Mouse (Mus musculus): Measurements from ENCODE around the gene Cybc1. TPM values are rescaled to one million over a fixed set of nuclear protein-coding genes. Genes with fewer than 3 reads are reported as not detected.

The Cybc1 gene
- polyA plus RNA-seq, 1 experiment: 22.3 TPM

DNA sequence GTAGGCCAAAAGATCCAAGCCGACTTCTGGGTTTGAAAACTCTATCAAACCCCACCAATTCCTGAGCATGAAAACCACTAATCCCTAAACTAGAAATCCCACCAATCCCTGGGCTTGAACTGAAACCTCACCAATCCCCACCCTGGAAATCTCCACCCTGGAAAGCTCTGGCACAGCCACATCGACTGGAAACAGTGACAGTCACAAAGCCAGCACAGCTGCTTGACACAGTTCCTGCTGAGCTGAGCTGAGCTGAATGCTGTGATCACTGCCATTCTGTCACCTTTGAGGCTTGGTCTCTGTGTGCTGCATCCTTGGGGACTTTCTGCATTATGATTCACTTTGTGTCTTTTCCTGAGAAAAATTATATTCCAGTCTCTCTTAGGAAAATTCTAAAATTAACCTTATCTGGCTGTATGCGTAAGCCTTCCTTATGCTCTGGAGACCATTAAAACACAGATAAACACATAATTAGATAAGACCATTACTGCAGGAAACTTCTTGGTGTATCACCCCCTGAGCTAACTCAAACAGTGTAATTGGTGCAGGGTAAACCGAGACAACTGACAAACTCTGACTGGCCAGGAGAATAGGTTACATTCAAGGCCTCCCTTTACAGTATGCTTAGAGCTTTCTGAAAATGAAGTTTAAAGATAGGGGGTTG lies 2.6 kb upstream of the Cybc1 start:
- no peaks in the 10 kb centered on the region for H3K27me3 ChIP-seq (ENCODE audit: control insufficient read depth, insufficient read depth, insufficient read length)
- H3ac ChIP-seq (ENCODE audit: control insufficient read depth, insufficient read length): no peak overlapping the region
- peak in 1 of 3 experiments; percentile 62 for TF ChIP-seq MYOG (IDR thresholded peaks at IDR 0.05; ENCODE audit: control insufficient read depth in 1 of 3, insufficient read depth in 1 of 3, insufficient read length in 2 of 3, low read depth in 2 of 3)
- TF ChIP-seq MYOD1 (IDR thresholded peaks at IDR 0.05; ENCODE audit: control insufficient read depth in 1 of 3, insufficient read length in 2 of 3, low read depth in 2 of 3): peak in 1 of 3 experiments; percentile 54
- TF ChIP-seq POLR2A (IDR thresholded peaks at IDR 0.05; ENCODE audit: insufficient read length, low read depth): no peak
- no peaks in the 10 kb centered on the region for H3K36me3 ChIP-seq (ENCODE audit: control insufficient read depth, insufficient read depth)
- no peaks in the 10 kb centered on the region for H3K79me2 ChIP-seq (ENCODE audit: control insufficient read depth, insufficient read depth)
- no peak overlapping the region for H3K4me3 ChIP-seq
- no peak overlapping the region for H3K4me2 ChIP-seq (ENCODE audit: low read depth)

GRCm38 (mm10) chr11:121231191-121231590 lies 2.1 kb upstream of the Cybc1 start:
- Histone ChIP-seq H3K36me3 (ENCODE audit: control insufficient read depth, insufficient read depth) (no peaks in the 10 kb centered on the region), H3ac (ENCODE audit: control insufficient read depth, insufficient read length) (no peak overlapping the region), H3K27me3 (ENCODE audit: control insufficient read depth, insufficient read depth, insufficient read length) (no peaks in the 10 kb centered on the region), H3K79me2 (ENCODE audit: control insufficient read depth, insufficient read depth) (no peaks in the 10 kb centered on the region), H3K4me2 (ENCODE audit: low read depth) (no peak overlapping the region), H3K4me3 (no peak overlapping the region)
- TF ChIP-seq CEBPB (IDR thresholded peaks at IDR 0.05; ENCODE audit: insufficient read depth, poor library complexity, severe bottlenecking): no peak
- TF ChIP-seq MAX (IDR thresholded peaks at IDR 0.05; ENCODE audit: low read depth): no peak

DNA sequence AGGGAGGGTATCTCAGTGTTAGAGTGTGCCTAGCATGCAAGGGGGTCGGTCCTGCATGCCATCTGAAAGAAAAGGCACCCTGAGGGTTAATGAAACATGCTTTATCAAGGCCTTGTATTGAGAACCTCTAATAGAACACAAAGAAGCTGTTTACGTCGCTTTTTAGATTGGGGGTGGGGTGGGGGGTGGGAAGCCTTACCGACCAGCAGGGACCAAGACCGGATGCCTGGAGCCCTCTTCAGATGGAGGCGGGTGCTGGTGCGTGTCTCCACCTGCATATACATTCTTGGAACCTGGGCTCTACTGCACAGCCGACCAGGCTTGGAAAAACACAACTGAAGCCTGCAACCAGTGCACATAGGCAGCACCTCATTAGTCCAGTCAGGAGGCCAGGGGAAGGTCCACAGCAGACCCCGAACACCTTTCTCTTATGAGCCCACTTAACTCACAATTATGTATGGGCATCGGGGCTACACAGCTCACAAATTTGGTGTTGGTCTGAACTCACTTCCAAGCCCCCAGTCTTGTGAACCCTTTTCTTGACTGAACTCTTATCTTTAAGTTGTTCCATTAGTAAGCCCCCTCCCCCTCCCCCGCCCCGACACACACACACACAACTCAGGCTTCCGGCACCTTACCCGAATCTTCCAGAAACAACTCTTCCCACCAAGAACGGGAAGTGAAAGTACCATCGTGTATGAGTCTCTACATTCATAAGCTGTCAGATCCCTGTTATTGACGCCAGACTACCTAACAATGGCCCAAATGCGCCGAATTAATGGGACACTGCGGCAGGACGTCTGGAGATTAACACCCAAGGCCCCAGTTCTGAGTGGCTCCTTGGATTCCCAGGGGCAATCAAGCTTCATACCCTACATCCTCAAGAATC lies 749 bp downstream of the Cybc1 start:
- Histone ChIP-seq H3K79me2 (ENCODE audit: control insufficient read depth, insufficient read depth) (no peaks in the 10 kb centered on the region), H3K4me2 (ENCODE audit: low read depth) (peak overlapping the region; percentile 99), H3ac (ENCODE audit: control insufficient read depth, insufficient read length) (peak overlapping the region; percentile 33), H3K4me3 (peak overlapping the region; percentile 63), H3K27me3 (ENCODE audit: control insufficient read depth, insufficient read depth, insufficient read length) (no peaks in the 10 kb centered on the region), H3K36me3 (ENCODE audit: control insufficient read depth, insufficient read depth) (peaks cover 19% of the 10 kb centered on the region)
- no peak for TF ChIP-seq SRF (IDR thresholded peaks at IDR 0.05; ENCODE audit: control insufficient read depth, insufficient read length, low read depth)
- TF ChIP-seq MYOD1 (IDR thresholded peaks at IDR 0.05; ENCODE audit: control insufficient read depth in 1 of 3, insufficient read length in 2 of 3, low read depth in 2 of 3): no peak
- no peak for TF ChIP-seq E2F4 (IDR thresholded peaks at IDR 0.05; ENCODE audit: insufficient read depth)
- TF ChIP-seq REST (IDR thresholded peaks at IDR 0.05; ENCODE audit: insufficient read depth, insufficient read length): no peak
- no peak for TF ChIP-seq CEBPB (IDR thresholded peaks at IDR 0.05; ENCODE audit: insufficient read depth, poor library complexity, severe bottlenecking)
- TF ChIP-seq MYOG (IDR thresholded peaks at IDR 0.05; ENCODE audit: control insufficient read depth in 1 of 3, insufficient read depth in 1 of 3, insufficient read length in 2 of 3, low read depth in 2 of 3): no peak
- TF ChIP-seq MAX (IDR thresholded peaks at IDR 0.05; ENCODE audit: low read depth): no peak
- no peak for TF ChIP-seq POLR2AphosphoS2 (IDR thresholded peaks at IDR 0.05; ENCODE audit: insufficient read length, low read depth)
- TF ChIP-seq TCF3 (IDR thresholded peaks at IDR 0.05; ENCODE audit: insufficient read length, low read depth): no peak
- no peak for TF ChIP-seq POLR2A (IDR thresholded peaks at IDR 0.05; ENCODE audit: insufficient read length, low read depth)
- TF ChIP-seq USF1 (IDR thresholded peaks at IDR 0.05; ENCODE audit: low read depth): no peak
- no peak for TF ChIP-seq TCF12 (IDR thresholded peaks at IDR 0.05; ENCODE audit: insufficient read depth, poor library complexity, severe bottlenecking)

DNA sequence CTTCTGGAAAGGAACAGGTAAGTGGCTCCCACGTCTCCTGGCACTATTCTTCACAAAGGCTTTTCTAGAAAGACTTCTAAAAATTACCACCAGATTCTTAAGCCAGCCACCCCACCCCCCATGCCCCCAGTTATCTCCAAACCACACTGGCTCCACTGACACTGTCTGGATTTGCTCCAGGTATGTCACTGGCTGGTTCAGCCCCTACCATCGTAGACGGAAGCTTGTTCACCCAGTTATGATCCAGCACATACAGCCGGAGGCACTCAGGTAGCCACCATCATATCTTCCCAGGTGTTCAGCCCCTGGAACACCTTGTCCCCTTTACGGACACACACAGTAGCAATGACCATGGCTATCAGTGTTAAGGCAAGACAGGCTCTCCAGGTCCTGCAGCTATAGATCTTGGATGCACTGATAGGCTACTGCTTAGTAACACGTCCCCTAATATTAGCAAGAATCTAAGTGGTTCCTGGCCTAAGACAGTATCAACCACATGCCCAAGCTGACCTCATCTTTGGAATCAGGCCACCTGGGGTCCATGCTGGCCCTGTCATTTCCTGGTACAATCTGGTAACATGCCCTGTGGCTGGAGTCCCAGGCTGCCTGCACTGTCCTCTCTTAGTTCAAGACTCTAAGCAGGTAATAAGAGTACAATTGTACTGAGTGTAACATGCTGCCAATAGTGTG lies 7.7 kb downstream of the Cybc1 start:
- peak; percentile 17 for TF ChIP-seq POLR2AphosphoS2 (IDR thresholded peaks at IDR 0.05; ENCODE audit: insufficient read length, low read depth)
- TF ChIP-seq MYOD1 (IDR thresholded peaks at IDR 0.05; ENCODE audit: control insufficient read depth in 1 of 3, insufficient read length in 2 of 3, low read depth in 2 of 3): no peak
- H3K79me2 ChIP-seq (ENCODE audit: control insufficient read depth, insufficient read depth): no peaks in the 10 kb centered on the region

DNA sequence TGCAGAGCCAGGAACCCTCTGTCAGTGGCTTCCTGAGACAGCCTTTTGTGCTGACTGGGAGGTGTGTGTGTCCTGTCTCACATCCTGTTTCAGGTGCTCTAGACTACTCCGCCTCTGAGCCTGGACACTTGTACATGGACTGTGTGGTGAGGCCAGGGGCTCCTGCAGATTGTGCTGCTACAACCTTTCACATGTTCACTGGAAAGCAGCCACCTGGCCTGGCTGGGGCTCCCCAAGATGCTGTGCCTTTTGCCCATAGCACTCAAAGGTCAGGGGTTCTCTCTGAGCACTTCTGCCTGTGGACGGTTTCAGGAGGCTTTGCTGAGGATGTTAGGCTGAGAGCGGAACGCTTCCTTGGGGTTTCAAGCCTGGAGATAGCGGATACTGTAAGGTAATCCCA lies 8.4 kb downstream of the Cybc1 start:
- Histone ChIP-seq H3K36me3 (ENCODE audit: control insufficient read depth, insufficient read depth) (peaks cover 26% of the 10 kb centered on the region), H3K4me2 (ENCODE audit: low read depth) (no peak overlapping the region), H3K4me3 (no peak overlapping the region), H3K79me2 (ENCODE audit: control insufficient read depth, insufficient read depth) (no peaks in the 10 kb centered on the region), H3K27me3 (ENCODE audit: control insufficient read depth, insufficient read depth, insufficient read length) (no peaks in the 10 kb centered on the region), H3ac (ENCODE audit: control insufficient read depth, insufficient read length) (no peak overlapping the region)
- TF ChIP-seq SRF (IDR thresholded peaks at IDR 0.05; ENCODE audit: control insufficient read depth, insufficient read length, low read depth): no peak
- no peak for TF ChIP-seq USF1 (IDR thresholded peaks at IDR 0.05; ENCODE audit: low read depth)
- TF ChIP-seq TCF3 (IDR thresholded peaks at IDR 0.05; ENCODE audit: insufficient read length, low read depth): no peak
- no peak for TF ChIP-seq MYOG (IDR thresholded peaks at IDR 0.05; ENCODE audit: control insufficient read depth in 1 of 3, insufficient read depth in 1 of 3, insufficient read length in 2 of 3, low read depth in 2 of 3)
- no peak for TF ChIP-seq E2F4 (IDR thresholded peaks at IDR 0.05; ENCODE audit: insufficient read depth)
- TF ChIP-seq MAX (IDR thresholded peaks at IDR 0.05; ENCODE audit: low read depth): no peak
- TF ChIP-seq REST (IDR thresholded peaks at IDR 0.05; ENCODE audit: insufficient read depth, insufficient read length): no peak

More for the DNA sequence above, 7.7 kb downstream of the Cybc1 start:
- H3K4me3 ChIP-seq: no peak overlapping the region
- H3K4me2 ChIP-seq (ENCODE audit: low read depth): no peak overlapping the region
- peaks cover 30% of the 10 kb centered on the region for H3K36me3 ChIP-seq (ENCODE audit: control insufficient read depth, insufficient read depth)
- no peak overlapping the region for H3ac ChIP-seq (ENCODE audit: control insufficient read depth, insufficient read length)
- H3K27me3 ChIP-seq (ENCODE audit: control insufficient read depth, insufficient read depth, insufficient read length): no peaks in the 10 kb centered on the region
